Mouse (Mus musculus) stomach, postnatal 0 days (tissue): ENCODE data around the gene Kirrel3.

Source experiments
- CTCF ChIP-seq: IDR thresholded peaks from 2 replicates; pipeline ENCODE4 v1.5.1; 2016; ENCODE audit warnings: antibody characterized with exemption, low read depth, mild to moderate bottlenecking, moderate library complexity
- EP300 ChIP-seq: optimal IDR thresholded peaks from 2 replicates; pipeline ENCODE3; 2016; ENCODE audit warnings: antibody characterized with exemption

GRCm38 (mm10) chr9:34871316-34871966, 385.7 kb downstream of the Kirrel3 start:
- TF ChIP-seq CTCF (no peak), EP300 (no peak)
